Mouse (Mus musculus) embryonic fibroblast, embryonic 13.5 days (primary cell): ENCODE results near the gene N4bp2l1.
"Not testable (repeated sequence)": the region's sequence is repeated elsewhere in the genome, so short reads cannot be mapped to it uniquely, and the experiment has no call there.

ENCODE experiments used
- CTCF ChIP-seq: IDR thresholded peaks from 2 replicates; pipeline ENCODE4 v1.5.1; 2011; ENCODE audit warnings: mild to moderate bottlenecking, control low read depth, low read length, moderate library complexity, borderline replicate concordance; ENCODE audit not compliant: insufficient read depth
- POLR2A ChIP-seq: IDR thresholded peaks from 2 replicates; pipeline ENCODE4 v1.6.1; 2011; ENCODE audit warnings: low read depth, mild to moderate bottlenecking, control low read depth, low read length, moderate library complexity

DNA sequence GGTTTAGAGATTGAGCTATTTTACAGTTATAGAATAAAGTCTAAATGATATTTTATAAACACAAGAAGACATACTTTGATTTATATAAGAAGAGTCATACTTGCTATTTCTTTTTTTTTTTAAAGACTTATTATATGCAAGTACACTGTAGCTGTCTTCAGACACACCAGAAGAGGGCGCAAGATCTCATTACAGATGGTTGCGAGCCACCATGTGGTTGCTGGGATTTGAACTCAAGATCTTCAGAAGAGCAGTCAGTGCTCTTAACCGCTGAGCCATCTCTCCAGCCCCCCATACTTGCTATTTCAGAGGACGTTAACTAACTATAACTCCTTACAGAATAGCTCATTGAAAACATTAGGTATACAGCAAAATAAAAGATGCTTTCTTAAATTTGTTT, 46.4 kb upstream of the N4bp2l1 start:
- not testable (repeated sequence) for TF ChIP-seq CTCF, POLR2A
